35 mouse cellular contexts compared by ENCODE assay signal in genomic region chr4:124782395-124782794, GRCm38 (mm10).
"Had no signal": no experiment of that assay in that cellular context is flagged by ENCODE, and none has a peak within 500 bp of the region (broad histone marks: within the 10 kb centered on the region; RNA-seq: fewer than 3 reads in every experiment).

No protein-coding gene starts in this region.

- H3K9ac ChIP-seq: heart, embryonic 12.5 days; heart, embryonic 13.5 days; heart, embryonic 15.5 days; hindbrain, embryonic 12.5 days; hindbrain, embryonic 13.5 days; hindbrain, embryonic 14.5 days; hindbrain, embryonic 15.5 days; intestine, embryonic 15.5 days; kidney, embryonic 15.5 days had no signal

- H3K27ac ChIP-seq: heart, embryonic 10.5 days; heart, embryonic 13.5 days; heart, embryonic 15.5 days; hindbrain, embryonic 10.5 days; hindbrain, embryonic 12.5 days; hindbrain, embryonic 13.5 days; hindbrain, embryonic 14.5 days; hindbrain, embryonic 15.5 days; hindbrain, postnatal 0 days; intestine, embryonic 15.5 days; kidney, embryonic 15.5 days; kidney, postnatal 0 days; layer of hippocampus, adult 2 months had no signal

- DNase-seq: heart, postnatal 10 days; heart, postnatal 14 days; heart, postnatal 36 days; heart, postnatal 4 days; kidney, adult 11 months; kidney, adult 18-20 months; kidney, adult 2 months; kidney, adult 8-10 months; kidney, adult 9 months; kidney, postnatal 10 days; kidney, postnatal 14 days; kidney, postnatal 25 days; kidney, postnatal 36 days; kidney, postnatal 4 days; layer of hippocampus, adult 9-11 months; layer of hippocampus, postnatal 36 days had no signal

- ATAC-seq: hindbrain, embryonic 16.5 days; hindbrain, postnatal 0 days; inflammation-experienced regulatory T-cells, adult 6 months; intestine, embryonic 15.5 days; intestine, embryonic 16.5 days; intestine, postnatal 0 days had no signal

- H3K4me3 ChIP-seq: heart, embryonic 10.5 days; heart, embryonic 12.5 days; heart, embryonic 13.5 days; heart, embryonic 15.5 days; hindbrain, embryonic 10.5 days; hindbrain, embryonic 12.5 days; hindbrain, embryonic 13.5 days; hindbrain, embryonic 15.5 days; intestine, embryonic 15.5 days; kidney, embryonic 15.5 days; layer of hippocampus, adult 2 months had no signal

- H3K9me3 ChIP-seq: heart, embryonic 10.5 days; heart, embryonic 12.5 days; heart, embryonic 13.5 days; heart, embryonic 15.5 days; hindbrain, embryonic 10.5 days; hindbrain, embryonic 12.5 days; hindbrain, embryonic 13.5 days; hindbrain, embryonic 15.5 days; intestine, embryonic 15.5 days; kidney, embryonic 15.5 days had no signal

- H3K27me3 ChIP-seq: heart, embryonic 12.5 days; heart, embryonic 13.5 days; heart, embryonic 15.5 days; hindbrain, embryonic 12.5 days; hindbrain, embryonic 13.5 days; hindbrain, embryonic 15.5 days; intestine, embryonic 15.5 days; kidney, embryonic 15.5 days had no signal

- H3K4me2 ChIP-seq: heart, embryonic 11.5 days; heart, embryonic 12.5 days; heart, embryonic 13.5 days; heart, embryonic 15.5 days; hindbrain, embryonic 12.5 days; hindbrain, embryonic 13.5 days; hindbrain, embryonic 14.5 days; hindbrain, embryonic 15.5 days; intestine, embryonic 15.5 days; kidney, embryonic 15.5 days had no signal

- H3K4me1 ChIP-seq: heart, embryonic 10.5 days; heart, embryonic 12.5 days; heart, embryonic 13.5 days; heart, embryonic 15.5 days; hindbrain, embryonic 10.5 days; hindbrain, embryonic 12.5 days; hindbrain, embryonic 13.5 days; hindbrain, embryonic 15.5 days; intestine, embryonic 15.5 days had no signal
